ENCODE assay signal across 20 mouse cellular contexts in the genomic region with DNA sequence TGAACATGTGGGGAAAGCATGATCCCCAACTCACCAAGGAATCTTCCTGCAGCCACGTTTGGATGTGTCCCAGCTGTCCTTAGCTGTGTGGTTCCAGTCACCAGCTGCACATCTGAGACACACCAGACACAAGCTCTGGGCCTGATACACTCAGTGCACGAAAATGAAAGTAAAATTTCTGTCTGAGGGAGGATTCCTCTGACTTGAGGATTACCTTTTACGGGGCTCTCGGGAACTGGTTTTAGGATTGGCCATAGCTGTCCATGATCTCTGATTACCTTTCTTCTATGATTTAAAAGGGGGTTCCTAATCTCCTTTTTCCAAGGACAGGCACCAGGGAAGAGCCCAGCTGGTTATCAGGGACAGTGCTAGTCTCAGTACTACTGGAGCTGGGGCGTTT. TPM values are rescaled to one million over a fixed set of nuclear protein-coding genes. Genes with fewer than 3 reads are reported as not detected.
A peak's percentile ranks its signal among the peaks of the same experiment; 100 is the strongest.
DNase-seq lines count a peak whose midpoint lies in the region; ATAC-seq lines count a peak whose summit lies in the region.
"Had no signal": no experiment of that assay in that cellular context is flagged by ENCODE, and none has a peak within 500 bp of the region (broad histone marks: within the 10 kb centered on the region; RNA-seq: fewer than 3 reads in every experiment).

A gene (minus strand): TSS at position 165 of the 400 bp plus-strand sequence.

- no peak for ATAC-seq in embryonic facial prominence, embryonic 15.5 days (ENCODE audit: insufficient number of reproducible peaks, low FRiP score, low TSS enrichment, low read depth)
- no peak for ATAC-seq in megakaryocyte, adult 5-6 weeks (ENCODE audit: poor library complexity, severe bottlenecking)
- peak; percentile 44; the same call in 1 of the 2 replicates for ATAC-seq in intestine, embryonic 16.5 days
- ATAC-seq in midbrain, embryonic 15.5 days (replicated peaks), result no peak
- ATAC-seq: forebrain, embryonic 15.5 days had no signal

- H3K27me3 ChIP-seq in embryonic facial prominence, embryonic 15.5 days, result no peaks in the 10 kb centered on the region
- H3K27me3 ChIP-seq in embryonic facial prominence, embryonic 10.5 days (replicated peaks; ENCODE audit: low read depth, poor library complexity, severe bottlenecking), result no peaks in the 10 kb centered on the region
- peaks cover 6% of the 10 kb centered on the region for H3K27me3 ChIP-seq in megakaryocyte, embryonic 14.5 days (replicated peaks)
- no peaks in the 10 kb centered on the region for H3K27me3 ChIP-seq in intestine, embryonic 16.5 days (replicated peaks; ENCODE audit: control insufficient read depth, insufficient read depth, low read length)
- no peaks in the 10 kb centered on the region for H3K27me3 ChIP-seq in midbrain, embryonic 15.5 days (replicated peaks)
- H3K27me3 ChIP-seq: forebrain, embryonic 15.5 days; neural tube, embryonic 15.5 days had no signal

- no peak for DNase-seq in embryonic facial prominence, embryonic 10.5 days (ENCODE audit: low spot score)
- no peak for DNase-seq in cerebellum, postnatal 36 days
- DNase-seq in gastrocnemius, postnatal 36 days, result no peak
- DNase-seq: adrenal gland, adult 2 months; cerebellum, postnatal 14 days; liver; lung, adult 2 months; lung, postnatal 36 days; retina, postnatal 1 day; thymus, postnatal 14 days had no signal

- H3K4me1 ChIP-seq in embryonic facial prominence, embryonic 15.5 days, result no peaks in the 10 kb centered on the region
- no peaks in the 10 kb centered on the region for H3K4me1 ChIP-seq in embryonic facial prominence, embryonic 10.5 days
- H3K4me1 ChIP-seq in megakaryocyte, embryonic 14.5 days, result no peaks in the 10 kb centered on the region
- H3K4me1 ChIP-seq in intestine, embryonic 16.5 days (ENCODE audit: control insufficient read depth, insufficient read depth, low read length), result peaks cover 7% of the 10 kb centered on the region; the same call in 1 of the 2 replicates
- H3K4me1 ChIP-seq in midbrain, embryonic 15.5 days, result no peaks in the 10 kb centered on the region
- H3K4me1 ChIP-seq: forebrain, embryonic 15.5 days; neural tube, embryonic 15.5 days had no signal

- no peaks in the 10 kb centered on the region for H3K9me3 ChIP-seq in embryonic facial prominence, embryonic 15.5 days (replicated peaks)
- no peaks in the 10 kb centered on the region for H3K9me3 ChIP-seq in embryonic facial prominence, embryonic 10.5 days
- H3K9me3 ChIP-seq in megakaryocyte, embryonic 14.5 days, result no peaks in the 10 kb centered on the region
- H3K9me3 ChIP-seq in intestine, embryonic 16.5 days (ENCODE audit: control insufficient read depth, low read length), result no peaks in the 10 kb centered on the region
- no peaks in the 10 kb centered on the region for H3K9me3 ChIP-seq in midbrain, embryonic 15.5 days
- H3K9me3 ChIP-seq: forebrain, embryonic 15.5 days; neural tube, embryonic 15.5 days had no signal

- no peak within 1 kb of the TSS for H3K4me3 ChIP-seq in embryonic facial prominence, embryonic 15.5 days (replicated peaks)
- H3K4me3 ChIP-seq in embryonic facial prominence, embryonic 10.5 days, result no peak within 1 kb of the TSS
- peak within 1 kb of the TSS; percentile 62 for H3K4me3 ChIP-seq in megakaryocyte, embryonic 14.5 days (replicated peaks)
- no peak within 1 kb of the TSS for H3K4me3 ChIP-seq in intestine, embryonic 16.5 days (ENCODE audit: low read length)
- H3K4me3 ChIP-seq in midbrain, embryonic 15.5 days, result no peak within 1 kb of the TSS
- H3K4me3 ChIP-seq: forebrain, embryonic 15.5 days; neural tube, embryonic 15.5 days had no signal

- 0 out of 2 replicates have a peak within 1 kb of the TSS, but pooled peaks have one; percentile 8 for H3K4me2 ChIP-seq in embryonic facial prominence, embryonic 15.5 days (replicated peaks)
- 0 out of 2 replicates have a peak within 1 kb of the TSS, but pooled peaks have one; percentile 5 for H3K4me2 ChIP-seq in intestine, embryonic 16.5 days (ENCODE audit: low read depth, low read length)
- no peak within 1 kb of the TSS for H3K4me2 ChIP-seq in midbrain, embryonic 15.5 days
- H3K4me2 ChIP-seq: forebrain, embryonic 15.5 days; heart, embryonic 11.5 days; midbrain, embryonic 11.5 days; neural tube, embryonic 15.5 days had no signal

- intact Hi-C loops in gastrocnemius, postnatal 36 days (cut with DNase I), result no loop called here

- WGBS in embryonic facial prominence, embryonic 15.5 days, result 42% methylated on average over 5 of the region's 5 CpGs
- WGBS in embryonic facial prominence, embryonic 10.5 days, result 74% methylated on average over 5 of the region's 5 CpGs
- WGBS in intestine, embryonic 16.5 days, result 42% methylated on average over 5 of the region's 5 CpGs
- 67% methylated on average over 5 of the region's 5 CpGs for WGBS in midbrain, embryonic 15.5 days

- no peak within 1 kb of the TSS for H3K9ac ChIP-seq in embryonic facial prominence, embryonic 15.5 days
- 0 out of 2 replicates have a peak within 1 kb of the TSS, but pooled peaks have one; percentile 40 for H3K9ac ChIP-seq in intestine, embryonic 16.5 days (ENCODE audit: low read depth, low read length)
- no peak within 1 kb of the TSS for H3K9ac ChIP-seq in midbrain, embryonic 15.5 days
- H3K9ac ChIP-seq: forebrain, embryonic 15.5 days; neural tube, embryonic 15.5 days had no signal

- H3K27ac ChIP-seq in embryonic facial prominence, embryonic 15.5 days (replicated peaks), result no peak within 1 kb of the TSS
- no peak within 1 kb of the TSS for H3K27ac ChIP-seq in embryonic facial prominence, embryonic 10.5 days (replicated peaks)
- H3K27ac ChIP-seq in intestine, embryonic 16.5 days (ENCODE audit: low read length), result 0 out of 2 replicates have a peak within 1 kb of the TSS, but pooled peaks have one; percentile 11
- H3K27ac ChIP-seq in midbrain, embryonic 15.5 days, result no peak within 1 kb of the TSS
- H3K27ac ChIP-seq: forebrain, embryonic 15.5 days; neural tube, embryonic 15.5 days had no signal

- H3K36me3 ChIP-seq in embryonic facial prominence, embryonic 15.5 days, result no peaks in the 10 kb centered on the region
- no peaks in the 10 kb centered on the region for H3K36me3 ChIP-seq in embryonic facial prominence, embryonic 10.5 days (replicated peaks)
- no peaks in the 10 kb centered on the region for H3K36me3 ChIP-seq in megakaryocyte, embryonic 14.5 days (replicated peaks; ENCODE audit: low read length)
- H3K36me3 ChIP-seq in intestine, embryonic 16.5 days (ENCODE audit: control insufficient read depth, insufficient read depth, low read length), result no peaks in the 10 kb centered on the region
- no peaks in the 10 kb centered on the region for H3K36me3 ChIP-seq in midbrain, embryonic 15.5 days (replicated peaks)
- H3K36me3 ChIP-seq: forebrain, embryonic 15.5 days; neural tube, embryonic 15.5 days had no signal

RNA-seq across cellular contexts. Expression of the gene that starts here (rescaled TPM):
- polyA plus RNA-seq in embryonic facial prominence, embryonic 15.5 days (2015; fragmentation: Nextera tagmentation; extraction: Ambion mirVana), result 0.17 and 0.18 TPM in 2 replicates
- polyA plus RNA-seq in embryonic facial prominence, embryonic 10.5 days (2016; fragmentation: Nextera tagmentation; extraction: Ambion mirVana), result 0.06 and 0.12 TPM in 2 replicates
- polyA plus RNA-seq in megakaryocyte, embryonic 14.5 days (2012; ENCODE audit: insufficient read depth, low replicate concordance), result not detected in 2 replicates
- 0.07 TPM in 1 of 2 replicates, not detected in the other for total RNA-seq in megakaryocyte, adult 5-6 weeks (2015)
- not detected in 2 replicates for total RNA-seq in megakaryocyte, adult 5-6 weeks (2017)
- polyA plus RNA-seq in intestine, embryonic 16.5 days (2015; fragmentation: Nextera tagmentation; extraction: Ambion mirVana), result 0.47 and 0.55 TPM in 2 replicates
- total RNA-seq in gastrocnemius, postnatal 36 days (2021), result under 1 TPM; 0.17 to 0.61 TPM
- 0.15 and 0.17 TPM in 2 replicates for polyA plus RNA-seq in midbrain, embryonic 15.5 days (2015; fragmentation: Nextera tagmentation; extraction: Ambion mirVana)
- total RNA-seq: hematopoietic stem cell, adult 5-6 weeks had no signal
- polyA plus RNA-seq: adrenal gland, adult 2 months; forebrain, embryonic 15.5 days; heart, embryonic 11.5 days; neural tube, embryonic 15.5 days had no signal

Comparison
In these comparisons a context has a peak if more than half of its experiments do, and no peak if none do; other contexts are left out.
1. Peak in ATAC-seq, H3K27ac ChIP-seq, H3K9ac ChIP-seq and H3K4me2 ChIP-seq in intestine, embryonic 16.5 days; RNA of the gene not detected or under 1 TPM.